Mouse (Mus musculus) brain, embryonic 14.5 days (tissue): ENCODE data around the gene 2310030G06Rik.

Experiments
- CTCF ChIP-seq: fragments of 200-500 bp; IDR thresholded peaks from 2 replicates; pipeline ENCODE4 v1.5.1; 2012; ENCODE audit warnings: inconsistent platforms, mild to moderate bottlenecking, moderate library complexity, borderline replicate concordance; ENCODE audit not compliant: insufficient read depth, insufficient read length; ENCODE audit errors: extremely low read depth
- POLR2A ChIP-seq: fragments of 200-500 bp; IDR thresholded peaks from 2 replicates; pipeline ENCODE4 v1.6.1; 2012; ENCODE audit warnings: mild to moderate bottlenecking, inconsistent platforms, borderline replicate concordance; ENCODE audit not compliant: poor library complexity, insufficient read depth, insufficient read length, severe bottlenecking; ENCODE audit errors: extremely low read depth

DNA sequence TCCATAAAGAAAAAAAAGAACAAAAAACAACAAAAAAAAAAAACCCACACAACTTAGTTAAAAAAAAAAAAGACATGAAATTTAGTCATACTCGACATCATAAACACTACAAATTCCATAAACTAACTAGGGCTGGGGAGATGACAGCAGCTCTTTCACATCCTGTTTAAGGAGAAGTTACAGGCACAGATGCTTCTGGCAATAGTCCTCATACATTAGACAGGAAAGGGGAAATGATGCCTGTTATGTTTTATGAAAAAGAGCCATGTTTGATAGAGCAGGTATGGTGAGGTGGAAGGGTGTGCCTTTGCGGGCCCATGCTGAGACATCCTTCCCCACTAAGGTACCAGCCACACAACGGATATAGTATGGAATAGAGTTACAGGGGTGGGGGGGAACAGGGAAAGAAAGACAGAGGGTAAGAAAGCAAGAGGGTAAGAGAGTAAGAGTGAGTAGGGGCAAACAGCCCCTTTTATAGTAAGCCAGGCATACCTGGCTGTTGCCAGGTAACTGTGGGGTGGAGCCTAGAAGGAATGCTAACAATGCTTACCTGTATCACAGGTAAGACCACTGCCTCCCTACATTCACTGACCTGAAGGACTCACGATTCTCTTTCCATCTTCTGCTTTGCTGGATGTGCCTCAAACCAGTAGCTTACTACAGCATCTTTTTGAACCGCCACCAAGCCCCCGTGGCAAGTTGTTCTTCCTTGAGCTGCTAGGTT lies 15.3 kb upstream of the 2310030G06Rik start:
- no peak for TF ChIP-seq CTCF
- TF ChIP-seq POLR2A = no peak
